Mouse (Mus musculus): Measurements from ENCODE around the gene Kcnc4. TPM values are rescaled to one million over a fixed set of nuclear protein-coding genes. Genes with fewer than 3 reads are reported as not detected.

Kcnc4 gene
- total RNA-seq, 2 experiments from 2014 or later, result 0.11 to 0.33 TPM

GRCm38 (mm10) chr3:107459773-107460431, 550 bp upstream of the Kcnc4 start:
- intact Hi-C loops (cut with DNase I), result no loop called here
- peak in 1 of 2 experiments; percentile 21 for DNase-seq

GRCm38 (mm10) chr3:107458528-107459195, 690 bp downstream of the Kcnc4 start:
- intact Hi-C loops (cut with DNase I), result no loop called here
- peak in 1 of 2 experiments; percentile 6 for DNase-seq

- intact Hi-C loops (cut with DNase I), result no loop called here
- DNase-seq, result no peak
Observed at GRCm38 (mm10) chr3:107458104-107458503, 1.2 kb downstream of the Kcnc4 start.

- intact Hi-C loops (cut with DNase I), result no loop called here
- DNase-seq, result no peak
Observed at GRCm38 (mm10) chr3:107454280-107454679, 5.1 kb downstream of the Kcnc4 start.

GRCm38 (mm10) chr3:107446822-107447221, 12.5 kb downstream of the Kcnc4 start:
- intact Hi-C loops (cut with DNase I), result no loop called here
- no peak for DNase-seq

- intact Hi-C loops (cut with DNase I), result no loop called here
- DNase-seq, result no peak
Observed at GRCm38 (mm10) chr3:107443866-107444265, 15.5 kb downstream of the Kcnc4 start.

GRCm38 (mm10) chr3:107442191-107442590, 17.2 kb downstream of the Kcnc4 start:
- intact Hi-C loops (cut with DNase I), result no loop called here
- no peak for DNase-seq

- no peak for DNase-seq
- intact Hi-C loops (cut with DNase I), result no loop called here
Observed at GRCm38 (mm10) chr3:107441306-107441705, 18.0 kb downstream of the Kcnc4 start.

- intact Hi-C loops (cut with DNase I), result no loop called here
- DNase-seq, result no peak
Observed at GRCm38 (mm10) chr3:107439280-107439679, 20.1 kb downstream of the Kcnc4 start.

- DNase-seq, result no peak
- intact Hi-C loops (cut with DNase I), result no loop called here
Observed at GRCm38 (mm10) chr3:107437666-107438065, 21.7 kb downstream of the Kcnc4 start.

GRCm38 (mm10) chr3:107436434-107436833, 22.9 kb downstream of the Kcnc4 start:
- DNase-seq, result no peak
- intact Hi-C loops (cut with DNase I), result no loop called here

GRCm38 (mm10) chr3:107433614-107434013, 25.7 kb downstream of the Kcnc4 start:
- peak; percentile 28 to 38 for DNase-seq
- intact Hi-C loops (cut with DNase I), result loop anchor here (5.0 kb wide), 1 partner anchor 46 kb away; no protein-coding TSS in a partner anchor

GRCm38 (mm10) chr3:107431268-107431667, 28.1 kb downstream of the Kcnc4 start:
- DNase-seq, result no peak
- intact Hi-C loops (cut with DNase I), result loop anchor here (5.0 kb wide), 1 partner anchor 44 kb away; no protein-coding TSS in a partner anchor

GRCm38 (mm10) chr3:107424258-107425041, 34.9 kb downstream of the Kcnc4 start:
- no peak for DNase-seq

GRCm38 (mm10) chr3:107420156-107420555, 39.2 kb downstream of the Kcnc4 start:
- no peak for DNase-seq
- intact Hi-C loops (cut with DNase I), result no loop called here

More at GRCm38 (mm10) chr3:107424258-107425041, 34.9 kb downstream of the Kcnc4 start:
- intact Hi-C loops (cut with DNase I), result no loop called here

GRCm38 (mm10) chr3:107417287-107417644, 42.1 kb downstream of the Kcnc4 start:
- no peak for DNase-seq
- intact Hi-C loops (cut with DNase I), result no loop called here

- intact Hi-C loops (cut with DNase I), result no loop called here
- no peak for DNase-seq
Observed at GRCm38 (mm10) chr3:107416541-107417286, 42.6 kb downstream of the Kcnc4 start.

GRCm38 (mm10) chr3:107413093-107413492, 46.3 kb downstream of the Kcnc4 start:
- no peak for DNase-seq
- intact Hi-C loops (cut with DNase I), result no loop called here

GRCm38 (mm10) chr3:107412509-107412908, 46.8 kb downstream of the Kcnc4 start:
- DNase-seq, result no peak
- intact Hi-C loops (cut with DNase I), result no loop called here

GRCm38 (mm10) chr3:107411669-107412068, 47.7 kb downstream of the Kcnc4 start:
- no peak for DNase-seq
- intact Hi-C loops (cut with DNase I), result no loop called here

GRCm38 (mm10) chr3:107401401-107401800, 58.0 kb downstream of the Kcnc4 start:
- no peak for DNase-seq
- intact Hi-C loops (cut with DNase I), result no loop called here
